Mouse (Mus musculus) embryonic facial prominence, embryonic 11.5 days (tissue): ENCODE measurements at regions not wholly inside any gene's neighbourhood (a gene's known extent, or its start where the extent isn't known, plus 50 kb on each side); places are given as distances from the start of the nearest gene placed in this dataset.

Source experiments
- ATAC-seq: fragments of 200-750 bp; cut with Nextera tagmentation; replicated peaks from 2 replicates; pipeline ENCODE4 v1.8.0; 2017; ENCODE audit warnings: low read depth; ENCODE audit not compliant: insufficient number of reproducible peaks, low FRiP score, low TSS enrichment
- DNase-seq: peaks from one replicate; pipeline ENCODE4 v3.0.0-alpha.2; 2015; ENCODE audit warnings: low spot score
- H3K27ac ChIP-seq: fragments of 300-500 bp; sonication (generic); replicated peaks from 2 replicates; pipeline ENCODE4 v1.5.1; 2014; ENCODE audit warnings: mild to moderate bottlenecking, low read depth, low read length, control low read depth
- H3K27me3 ChIP-seq: fragments of 300-500 bp; sonication (generic); 2 replicates; pipeline ENCODE4 v1.6.1; 2014; ENCODE audit warnings: mild to moderate bottlenecking, low read length, moderate library complexity, mixed read lengths; ENCODE audit not compliant: control insufficient read depth, insufficient read depth
- H3K36me3 ChIP-seq: fragments of 300-500 bp; sonication (generic); replicated peaks from 2 replicates; pipeline ENCODE4 v1.6.1; 2014; ENCODE audit warnings: low read depth, mild to moderate bottlenecking, low read length, moderate library complexity, mixed read lengths; ENCODE audit not compliant: control insufficient read depth, insufficient read depth
- H3K4me1 ChIP-seq: fragments of 300-500 bp; sonication (generic); 2 replicates; pipeline ENCODE4 v1.6.1; 2014; ENCODE audit warnings: low read length, mixed read lengths; ENCODE audit not compliant: control insufficient read depth, insufficient read depth
- H3K4me2 ChIP-seq: fragments of 300-500 bp; sonication (generic); 2 replicates; pipeline ENCODE4 v1.6.1; 2014; ENCODE audit warnings: low read depth, mild to moderate bottlenecking, control low read depth, low read length, moderate library complexity
- H3K4me3 ChIP-seq: fragments of 300-500 bp; sonication (generic); 2 replicates; pipeline ENCODE4 v1.5.1; 2014; ENCODE audit warnings: low read depth, low read length, control low read depth
- H3K9ac ChIP-seq: fragments of 300-500 bp; sonication (generic); replicated peaks from 2 replicates; pipeline ENCODE4 v1.6.1; 2014; ENCODE audit warnings: mild to moderate bottlenecking, control low read depth, low read length
- H3K9me3 ChIP-seq: fragments of 300-500 bp; sonication (generic); replicated peaks from 2 replicates; pipeline ENCODE4 v1.6.1; 2016; ENCODE audit warnings: mild to moderate bottlenecking, low read length, inconsistent platforms, mixed read lengths; ENCODE audit not compliant: control insufficient read depth
- WGBS: fragments of 180-500 bp; shearing (Covaris S2); extraction: QIAGEN DNeasy Blood & Tissue Kit; methylation state at CpG from one replicate; pipeline ENCODE4 v1.1.7; 2014; 5-methylcytosine and 5-hydroxymethylcytosine counted together

- ATAC-seq, result no peak
- H3K4me1 ChIP-seq, result 0 out of 2 replicates have a peak, but pooled peaks cover 2% of the 10 kb centered on the region
- no peaks in the 10 kb centered on the region for H3K27me3 ChIP-seq
- H3K4me3 ChIP-seq, result no peak overlapping the region
- H3K9ac ChIP-seq, result peak overlapping the region; percentile 22
- no peak overlapping the region for H3K4me2 ChIP-seq
- no peak overlapping the region for H3K27ac ChIP-seq
- 38% methylated on average over 4 of the region's 4 CpGs for WGBS
- no peak for DNase-seq
- no peaks in the 10 kb centered on the region for H3K36me3 ChIP-seq
- H3K9me3 ChIP-seq, result no peaks in the 10 kb centered on the region
These were observed 146.3 kb upstream of the Tbx3 start for GRCm38 (mm10) chr5:119524171-119524570.

GRCm38 (mm10) chr5:119525960-119526359 lies 144.5 kb upstream of the Tbx3 start:
- no peak for ATAC-seq
- no peaks in the 10 kb centered on the region for H3K9me3 ChIP-seq
- no peak overlapping the region for H3K27ac ChIP-seq
- no peak overlapping the region for H3K4me3 ChIP-seq
- H3K36me3 ChIP-seq, result no peaks in the 10 kb centered on the region
- H3K27me3 ChIP-seq, result no peaks in the 10 kb centered on the region
- peaks cover 6% of the 10 kb centered on the region; the same call in 1 of the 2 replicates for H3K4me1 ChIP-seq
- H3K4me2 ChIP-seq, result no peak overlapping the region
- DNase-seq, result no peak
- 81% methylated on average over 5 of the region's 5 CpGs for WGBS
- H3K9ac ChIP-seq, result no peak overlapping the region

GRCm38 (mm10) chr5:119530009-119530408 lies 140.5 kb upstream of the Tbx3 start:
- ATAC-seq (no peak), DNase-seq (peak; percentile 90)
- peaks cover 4% of the 10 kb centered on the region; the same call in 1 of the 2 replicates for H3K4me1 ChIP-seq
- no peak overlapping the region for H3K9ac ChIP-seq
- H3K27me3 ChIP-seq, result no peaks in the 10 kb centered on the region
- H3K9me3 ChIP-seq, result no peaks in the 10 kb centered on the region
- H3K4me2 ChIP-seq, result no peak overlapping the region
- H3K4me3 ChIP-seq, result no peak overlapping the region
- WGBS, result 24% methylated on average over 8 of the region's 8 CpGs
- no peak overlapping the region for H3K27ac ChIP-seq
- no peaks in the 10 kb centered on the region for H3K36me3 ChIP-seq

- H3K4me2 ChIP-seq, result no peak overlapping the region
- H3K27me3 ChIP-seq, result no peaks in the 10 kb centered on the region
- DNase-seq (peak; percentile 69), ATAC-seq (no peak)
- 53% methylated on average over 5 of the region's 5 CpGs for WGBS
- no peak overlapping the region for H3K27ac ChIP-seq
- H3K9me3 ChIP-seq, result no peaks in the 10 kb centered on the region
- H3K4me3 ChIP-seq, result no peak overlapping the region
- no peaks in the 10 kb centered on the region for H3K36me3 ChIP-seq
- H3K9ac ChIP-seq, result no peak overlapping the region
- peaks cover 4% of the 10 kb centered on the region; the same call in 1 of the 2 replicates for H3K4me1 ChIP-seq
These were observed 135.5 kb upstream of the Tbx3 start for GRCm38 (mm10) chr5:119534946-119535345.

GRCm38 (mm10) chr5:119542836-119543235 lies 127.6 kb upstream of the Tbx3 start:
- no peak overlapping the region for H3K9ac ChIP-seq
- H3K4me2 ChIP-seq, result no peak overlapping the region
- no peaks in the 10 kb centered on the region for H3K27me3 ChIP-seq
- H3K36me3 ChIP-seq, result no peaks in the 10 kb centered on the region
- no peaks in the 10 kb centered on the region for H3K4me1 ChIP-seq
- WGBS, result 82% methylated on average over 11 of the region's 11 CpGs
- ATAC-seq (no peak), DNase-seq (no peak)
- H3K9me3 ChIP-seq, result no peaks in the 10 kb centered on the region
- no peak overlapping the region for H3K4me3 ChIP-seq
- no peak overlapping the region for H3K27ac ChIP-seq

- no peaks in the 10 kb centered on the region for H3K4me1 ChIP-seq
- WGBS, result 81% methylated on average over 6 of the region's 6 CpGs
- no peak for ATAC-seq
- H3K27me3 ChIP-seq, result no peaks in the 10 kb centered on the region
- no peak overlapping the region for H3K4me3 ChIP-seq
- no peaks in the 10 kb centered on the region for H3K9me3 ChIP-seq
- no peak for DNase-seq
- no peaks in the 10 kb centered on the region for H3K36me3 ChIP-seq
- no peak overlapping the region for H3K4me2 ChIP-seq
- no peak overlapping the region for H3K9ac ChIP-seq
- H3K27ac ChIP-seq, result no peak overlapping the region
These were observed 126.8 kb upstream of the Tbx3 start for GRCm38 (mm10) chr5:119543716-119544115.

GRCm38 (mm10) chr5:119544681-119545080 lies 125.8 kb upstream of the Tbx3 start:
- Histone ChIP-seq H3K9ac (no peak overlapping the region), H3K4me1 (no peaks in the 10 kb centered on the region), H3K36me3 (no peaks in the 10 kb centered on the region), H3K27me3 (no peaks in the 10 kb centered on the region), H3K4me3 (no peak overlapping the region), H3K4me2 (no peak overlapping the region), H3K9me3 (no peaks in the 10 kb centered on the region), H3K27ac (no peak overlapping the region)
- no peak for DNase-seq
- 75% methylated on average over 11 of the region's 11 CpGs for WGBS
- no peak for ATAC-seq

- Histone ChIP-seq H3K9me3 (no peaks in the 10 kb centered on the region), H3K4me3 (no peak overlapping the region), H3K4me1 (no peaks in the 10 kb centered on the region), H3K9ac (no peak overlapping the region), H3K36me3 (no peaks in the 10 kb centered on the region), H3K27ac (no peak overlapping the region), H3K4me2 (no peak overlapping the region), H3K27me3 (no peaks in the 10 kb centered on the region)
- ATAC-seq (no peak), DNase-seq (no peak)
- 54% methylated on average over 19 of the region's 19 CpGs for WGBS
These were observed 123.4 kb upstream of the Tbx3 start for GRCm38 (mm10) chr5:119547070-119547469.
